ENCODE assay signal across 12 mouse cellular contexts in genomic region chr7:130381387-130381951, GRCm38 (mm10).
DNase-seq lines count a peak whose midpoint lies in the region; ATAC-seq and TF ChIP-seq lines count a peak whose summit lies in the region.
"Had no signal": no experiment of that assay in that cellular context is flagged by ENCODE, and none has a peak within 500 bp of the region (broad histone marks: within the 10 kb centered on the region; RNA-seq: fewer than 3 reads in every experiment).

No protein-coding gene starts in this region.

- ATAC-seq in embryonic facial prominence, embryonic 13.5 days (ENCODE audit: insufficient number of reproducible peaks, insufficient read depth, low FRiP score, low TSS enrichment, low read depth), result no peak
- ATAC-seq in hindbrain, embryonic 12.5 days (ENCODE audit: low FRiP score), result peak; percentile 74
- ATAC-seq in lung, postnatal 0 days, result no peak

- H3K4me2 ChIP-seq in embryonic facial prominence, embryonic 13.5 days, result no peak overlapping the region
- H3K4me2 ChIP-seq in hindbrain, embryonic 12.5 days (replicated peaks), result no peak overlapping the region
- no peak overlapping the region for H3K4me2 ChIP-seq in lung, postnatal 0 days (replicated peaks; ENCODE audit: low read depth, low read length)
- H3K4me2 ChIP-seq: kidney, embryonic 15.5 days; limb, embryonic 12.5 days; lung, embryonic 15.5 days had no signal

- WGBS in embryonic facial prominence, embryonic 13.5 days, result 51% methylated on average over 8 of the region's 8 CpGs
- WGBS in embryonic facial prominence, embryonic 10.5 days, result 78% methylated on average over 8 of the region's 8 CpGs
- WGBS in hindbrain, embryonic 12.5 days, result 48% methylated on average over 8 of the region's 8 CpGs
- 92% methylated on average over 8 of the region's 8 CpGs for WGBS in lung, postnatal 0 days

- no peak overlapping the region for H3K9ac ChIP-seq in embryonic facial prominence, embryonic 13.5 days
- no peak overlapping the region for H3K9ac ChIP-seq in hindbrain, embryonic 12.5 days
- no peak overlapping the region for H3K9ac ChIP-seq in lung, postnatal 0 days (replicated peaks; ENCODE audit: low read depth)
- H3K9ac ChIP-seq: kidney, embryonic 15.5 days; limb, embryonic 12.5 days; lung, embryonic 15.5 days had no signal

- intact Hi-C loops in left cerebral cortex, postnatal 25 days (cut with DNase I), result loop anchor here (2.0 to 10.0 kb wide), 3 partner anchors 93 to 729 kb away; no protein-coding TSS in a partner anchor

- H3K4me1 ChIP-seq in embryonic facial prominence, embryonic 13.5 days, result peaks cover 22% of the 10 kb centered on the region
- H3K4me1 ChIP-seq in embryonic facial prominence, embryonic 10.5 days, result peaks cover 7% of the 10 kb centered on the region; the same call in 1 of the 2 replicates
- peaks cover 15% of the 10 kb centered on the region for H3K4me1 ChIP-seq in hindbrain, embryonic 12.5 days
- no peaks in the 10 kb centered on the region for H3K4me1 ChIP-seq in lung, postnatal 0 days (ENCODE audit: insufficient read depth, low read depth, low read length)
- H3K4me1 ChIP-seq: kidney, embryonic 15.5 days; limb, embryonic 12.5 days; lung, embryonic 15.5 days had no signal

- H3K4me3 ChIP-seq in embryonic facial prominence, embryonic 13.5 days, result no peak overlapping the region
- no peak overlapping the region for H3K4me3 ChIP-seq in embryonic facial prominence, embryonic 10.5 days
- no peak overlapping the region for H3K4me3 ChIP-seq in hindbrain, embryonic 12.5 days
- no peak overlapping the region for H3K4me3 ChIP-seq in lung, postnatal 0 days (ENCODE audit: low read depth, low read length)
- H3K4me3 ChIP-seq: kidney, embryonic 15.5 days; limb, embryonic 12.5 days; lung, embryonic 15.5 days had no signal

- H3K27ac ChIP-seq in embryonic facial prominence, embryonic 13.5 days, result peak overlapping the region; percentile 28; the same call in 1 of the 2 replicates
- H3K27ac ChIP-seq in embryonic facial prominence, embryonic 10.5 days (replicated peaks), result no peak overlapping the region
- H3K27ac ChIP-seq in hindbrain, embryonic 12.5 days, result peak overlapping the region; percentile 64; the same call in 1 of the 2 replicates
- no peak overlapping the region for H3K27ac ChIP-seq in lung, postnatal 0 days (ENCODE audit: low read length)
- H3K27ac ChIP-seq: kidney, embryonic 15.5 days; limb, embryonic 12.5 days; lung, embryonic 15.5 days had no signal

- no peaks in the 10 kb centered on the region for H3K9me3 ChIP-seq in embryonic facial prominence, embryonic 13.5 days
- 0 out of 2 replicates have a peak, but pooled peaks cover 2% of the 10 kb centered on the region for H3K9me3 ChIP-seq in embryonic facial prominence, embryonic 10.5 days
- no peaks in the 10 kb centered on the region for H3K9me3 ChIP-seq in hindbrain, embryonic 12.5 days (replicated peaks)
- H3K9me3 ChIP-seq in lung, postnatal 0 days (ENCODE audit: low read length), result no peaks in the 10 kb centered on the region
- H3K9me3 ChIP-seq: kidney, embryonic 15.5 days; limb, embryonic 12.5 days; lung, embryonic 15.5 days had no signal

- no peak for TF ChIP-seq EP300 in lung, postnatal 0 days (IDR thresholded peaks at IDR 0.05)

- H3K36me3 ChIP-seq in embryonic facial prominence, embryonic 13.5 days, result no peaks in the 10 kb centered on the region
- H3K36me3 ChIP-seq in embryonic facial prominence, embryonic 10.5 days (replicated peaks), result no peaks in the 10 kb centered on the region
- H3K36me3 ChIP-seq in hindbrain, embryonic 12.5 days, result no peaks in the 10 kb centered on the region
- no peaks in the 10 kb centered on the region for H3K36me3 ChIP-seq in lung, postnatal 0 days (ENCODE audit: insufficient read depth, low read length)
- H3K36me3 ChIP-seq: lung, embryonic 15.5 days had no signal

- H3K27me3 ChIP-seq in embryonic facial prominence, embryonic 13.5 days, result no peaks in the 10 kb centered on the region
- no peaks in the 10 kb centered on the region for H3K27me3 ChIP-seq in embryonic facial prominence, embryonic 10.5 days (replicated peaks; ENCODE audit: low read depth, poor library complexity, severe bottlenecking)
- no peaks in the 10 kb centered on the region for H3K27me3 ChIP-seq in hindbrain, embryonic 12.5 days
- H3K27me3 ChIP-seq in lung, postnatal 0 days (replicated peaks; ENCODE audit: insufficient read depth, low read length), result no peaks in the 10 kb centered on the region
- H3K27me3 ChIP-seq: kidney, embryonic 15.5 days; limb, embryonic 12.5 days; lung, embryonic 15.5 days had no signal

- no peak for DNase-seq in embryonic facial prominence, embryonic 10.5 days (ENCODE audit: low spot score)
- peak; percentile 39 for DNase-seq in Muller cell, postnatal 12 days (ENCODE audit: inconsistent ontology term)
- peak; percentile 23 to 72 for DNase-seq in left cerebral cortex, postnatal 25 days (ENCODE audit: low spot score in 2 of 2)
- no peak for DNase-seq in adrenal gland, postnatal 14 days
- DNase-seq in lung, postnatal 0 days (ENCODE audit: low spot score), result no peak
- no peak for DNase-seq in spleen, postnatal 10 days (ENCODE audit: low spot score in 2 of 2)
- DNase-seq: thymus, postnatal 36 days had no signal

- TF ChIP-seq CTCF in lung, postnatal 0 days (IDR thresholded peaks at IDR 0.05), result no peak

Comparison
In these comparisons a context has a peak if more than half of its experiments do, and no peak if none do; other contexts are left out.
1. H3K27ac ChIP-seq: peak in embryonic facial prominence, embryonic 13.5 days (single experiment) and hindbrain, embryonic 12.5 days (single experiment); none in embryonic facial prominence, embryonic 10.5 days (single experiment) and lung, postnatal 0 days (single experiment).
2. DNase-seq: peak in Muller cell, postnatal 12 days (single experiment) and left cerebral cortex, postnatal 25 days (2 of 2); none in embryonic facial prominence, embryonic 10.5 days (single experiment), adrenal gland, postnatal 14 days (single experiment), lung, postnatal 0 days (single experiment) and spleen, postnatal 10 days (0 of 2).